Mouse (Mus musculus): ENCODE data around the gene Agrn. TPM values are rescaled to one million over a fixed set of nuclear protein-coding genes. Genes with fewer than 3 reads are reported as not detected.

The Agrn gene
- total RNA-seq, 2 experiments from 2014 or later: 7.0 to 8.6 TPM

DNA sequence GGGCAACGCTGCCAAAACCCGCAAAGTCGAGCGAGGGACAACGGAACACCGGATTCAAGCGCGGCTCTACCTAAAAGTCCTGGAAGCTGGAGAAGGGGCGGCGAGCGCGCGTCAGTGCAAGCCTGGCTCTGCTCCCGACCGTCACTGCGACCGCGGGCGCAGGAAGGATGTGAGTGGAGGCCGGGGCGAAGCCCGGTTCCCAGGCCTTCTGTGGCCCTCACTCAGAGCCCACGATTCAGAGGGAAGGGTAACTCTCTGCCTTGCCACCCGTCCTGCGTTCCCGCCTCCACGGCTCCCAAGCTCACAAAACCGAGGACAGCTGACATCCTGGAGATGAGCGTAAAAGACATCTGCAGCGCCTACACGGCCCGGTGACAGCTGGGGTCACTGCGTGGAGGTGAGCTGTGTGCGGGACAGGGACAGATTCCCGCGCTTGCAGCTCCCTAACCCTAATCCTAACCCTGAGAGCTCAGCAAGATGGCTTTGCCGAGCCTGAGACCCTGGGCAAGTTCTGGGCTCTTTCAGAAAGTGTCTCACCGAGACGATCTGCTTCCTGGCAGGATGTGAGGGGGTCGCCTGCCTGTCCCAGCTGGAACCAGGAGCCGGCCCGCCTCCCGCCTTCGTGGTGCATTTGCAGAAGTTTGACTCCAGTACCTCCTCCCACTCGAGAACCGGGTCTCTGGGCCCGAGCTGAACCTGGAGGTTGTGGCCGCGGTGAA lies 6.3 kb upstream of the Agrn start:
- intact Hi-C loops (cut with DNase I): loop anchor here (2.0 kb wide), 1 partner anchor 31 kb away; the partner anchor contains the start of gene Plekhn1
- no peak for DNase-seq

DNA sequence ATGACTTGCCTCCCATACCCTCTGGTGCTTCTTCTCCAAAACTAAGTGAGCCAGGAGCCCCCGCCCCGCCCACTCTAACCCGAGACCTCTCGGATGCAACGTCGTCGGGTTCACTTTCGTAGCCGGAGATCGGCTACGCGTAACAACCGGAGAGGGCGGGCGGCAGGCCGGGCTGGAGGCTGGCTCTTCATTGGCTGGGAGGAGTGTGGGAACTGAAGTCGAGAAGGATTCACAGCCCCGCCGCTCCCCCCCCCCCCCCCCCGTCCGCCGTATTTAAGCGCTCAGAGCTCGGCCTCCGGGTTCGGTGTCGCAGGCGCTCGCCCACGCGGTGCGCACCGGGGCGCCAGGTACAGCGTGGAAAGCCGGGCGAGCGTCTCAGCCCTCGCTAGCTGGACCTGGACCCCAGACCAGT lies 5.7 kb upstream of the Agrn start, which contains the start of gene AW011738:
TSS of gene AW011738 (plus strand) at position 304 of the 412 bp plus-strand sequence.
- DNase-seq: peak; percentile 44 to 66
- intact Hi-C loops (cut with DNase I): loop anchor here (2.0 kb wide), 1 partner anchor 32 kb away; the partner anchor contains the start of gene Plekhn1

DNA sequence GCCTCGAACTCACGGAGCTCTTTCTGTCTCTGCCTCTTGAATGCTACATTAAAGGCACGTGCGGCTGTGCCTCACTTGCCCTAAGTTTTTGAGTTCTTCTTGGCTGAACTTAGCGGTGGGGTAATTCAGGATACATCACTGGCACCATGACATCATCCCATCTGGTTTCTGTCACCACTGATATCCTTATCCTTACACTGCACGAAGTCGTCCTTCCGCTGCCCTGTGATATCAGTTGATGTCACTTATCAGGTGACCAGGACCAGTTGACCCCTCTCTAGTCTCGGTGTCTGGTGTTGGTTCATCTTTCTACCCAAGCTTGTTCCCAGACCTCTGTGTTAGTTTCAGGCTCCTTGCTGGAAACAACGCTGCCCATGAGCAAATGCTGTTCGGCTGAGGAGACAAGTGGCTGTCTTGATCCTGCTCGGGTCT lies 5.2 kb upstream of the Agrn start:
- intact Hi-C loops (cut with DNase I): loop anchor here (2.0 kb wide), 1 partner anchor 32 kb away; the partner anchor contains the start of gene Plekhn1
- DNase-seq: no peak

DNA sequence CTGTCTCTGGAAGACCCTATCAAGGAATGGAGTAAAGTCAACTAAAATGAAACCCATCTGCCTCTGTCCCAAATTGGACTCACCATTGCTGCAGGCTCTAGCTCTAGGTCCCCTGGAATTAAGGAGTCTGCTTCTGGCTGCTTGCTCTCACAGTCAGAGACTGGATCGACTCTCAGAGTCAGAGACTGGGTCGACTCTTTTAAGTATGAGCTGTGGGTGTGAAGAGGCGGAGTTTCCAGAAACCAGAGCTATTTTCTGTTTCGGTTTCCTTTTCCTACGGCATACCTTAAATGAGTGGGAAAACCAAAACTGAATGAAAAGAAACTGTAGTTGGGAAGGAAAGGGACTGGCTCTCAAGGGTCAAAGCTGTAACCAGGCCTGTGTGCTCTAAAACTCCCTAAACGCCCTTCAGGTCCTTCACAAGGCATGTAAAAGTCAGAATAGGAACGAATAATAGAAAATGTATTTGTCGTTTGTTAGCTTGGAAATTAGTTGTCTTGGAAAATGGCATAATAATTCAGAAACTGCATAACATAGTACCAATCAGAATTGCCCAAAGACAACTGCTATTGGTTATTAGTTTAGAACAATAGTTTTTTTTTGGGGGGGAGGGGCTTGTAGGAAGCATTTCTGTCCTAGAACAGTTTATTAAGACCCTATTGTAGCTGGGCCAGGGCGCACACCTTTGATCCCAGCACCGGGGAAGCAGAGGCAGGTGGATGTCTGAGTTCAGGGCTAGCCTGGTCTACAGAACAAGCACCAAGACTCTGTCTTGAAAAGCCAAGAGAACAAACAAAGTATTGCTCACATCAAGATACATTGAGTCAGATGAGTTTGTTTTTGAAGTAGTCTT lies 3.6 kb upstream of the Agrn start, which contains the start of gene Isg15:
TSS of gene Isg15 (minus strand) at position 196 of the 853 bp plus-strand sequence.
- DNase-seq: no peak
- intact Hi-C loops (cut with DNase I): no loop called here

DNA sequence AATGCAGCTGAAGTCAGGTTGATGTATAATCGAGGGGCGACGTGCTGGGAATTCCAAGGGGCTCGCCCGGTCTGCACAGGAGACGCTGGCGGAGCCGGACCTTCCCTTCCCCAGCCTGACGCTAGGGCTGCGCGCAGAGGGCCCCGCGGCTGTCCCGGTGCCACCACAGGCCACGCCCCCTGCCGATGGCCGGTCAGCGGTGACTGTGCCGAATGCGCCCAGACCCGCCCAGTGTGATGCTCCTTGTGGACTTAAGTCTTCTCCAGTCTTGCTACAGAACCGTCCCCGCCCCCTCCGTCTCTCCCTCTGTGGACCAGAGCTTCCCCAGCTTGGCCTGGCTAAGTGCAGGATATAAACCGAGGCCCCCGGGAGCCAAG lies 529 bp upstream of the Agrn start:
- peak; percentile 78 to 86 for DNase-seq
- intact Hi-C loops (cut with DNase I): no loop called here

DNA sequence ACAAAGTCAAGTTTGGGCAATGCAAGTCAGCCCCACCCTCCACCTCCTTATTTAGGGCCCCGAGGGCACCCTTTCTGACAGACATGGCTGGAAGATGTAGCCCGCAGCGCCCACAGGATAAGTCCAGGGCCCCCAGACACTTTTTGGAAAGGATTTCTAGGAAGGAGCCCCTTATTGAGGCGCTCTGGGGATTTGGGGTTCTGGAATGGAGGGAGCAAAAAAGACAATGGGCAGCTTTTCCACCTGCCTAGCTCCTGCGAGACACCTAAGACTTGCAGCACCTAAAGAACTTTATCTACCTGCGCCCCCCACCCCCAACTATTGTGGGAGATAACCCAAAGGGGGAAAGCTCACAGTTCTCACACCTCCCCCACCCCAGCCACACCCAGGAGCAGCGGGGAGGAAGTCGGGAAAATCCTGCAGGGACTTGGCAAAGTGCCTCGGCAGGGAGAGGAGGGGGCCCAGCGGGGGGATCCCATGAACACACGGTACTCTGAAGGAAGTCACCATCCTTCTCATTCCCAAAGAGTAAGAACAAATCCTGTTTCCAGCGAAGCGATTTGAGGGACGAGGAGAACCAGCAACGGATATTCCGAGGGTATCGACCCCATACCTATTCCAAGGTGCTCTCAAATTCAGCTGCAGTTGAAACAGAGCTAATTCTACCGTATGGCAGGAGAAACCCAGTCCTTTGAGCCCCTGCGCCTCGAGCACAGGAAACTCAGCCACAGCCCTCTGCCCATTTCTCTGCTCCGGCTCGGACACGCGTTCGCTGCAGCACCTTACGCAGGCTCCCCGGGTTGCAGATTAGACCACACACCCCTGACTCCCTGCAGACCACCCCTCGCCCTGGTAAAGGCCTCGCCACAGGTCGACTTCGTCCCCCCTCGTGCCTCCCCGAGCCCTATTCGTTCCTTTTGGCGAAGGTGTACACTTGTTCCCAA lies 1.1 kb downstream of the Agrn start:
- peak in 1 of 2 experiments; percentile 45 for DNase-seq

DNA sequence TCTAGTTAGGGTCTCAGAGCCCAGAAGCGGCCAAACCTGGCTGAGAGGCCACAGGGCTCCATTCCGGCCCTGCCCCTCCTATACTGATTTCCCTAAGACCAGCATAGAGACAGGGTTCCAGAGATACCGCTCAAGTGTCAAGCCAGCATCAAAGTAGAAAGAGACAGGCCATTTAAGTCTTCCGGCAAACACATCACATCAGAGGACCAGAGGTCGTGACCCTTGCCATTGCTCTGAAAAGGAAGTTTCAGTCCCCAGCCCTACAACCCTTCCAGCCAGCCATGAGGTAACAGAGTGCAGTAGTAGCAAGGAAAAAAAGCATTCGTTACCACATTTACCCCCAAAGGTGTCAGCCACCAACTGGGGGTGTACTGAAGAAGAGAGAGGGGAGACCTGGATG lies 2.9 kb downstream of the Agrn start:
- DNase-seq: no peak
- intact Hi-C loops (cut with DNase I): loop anchor here (5.0 kb wide), 1 partner anchor 82 kb away; no protein-coding TSS in a partner anchor

More for the DNA sequence above, 1.1 kb downstream of the Agrn start:
- intact Hi-C loops (cut with DNase I): no loop called here

DNA sequence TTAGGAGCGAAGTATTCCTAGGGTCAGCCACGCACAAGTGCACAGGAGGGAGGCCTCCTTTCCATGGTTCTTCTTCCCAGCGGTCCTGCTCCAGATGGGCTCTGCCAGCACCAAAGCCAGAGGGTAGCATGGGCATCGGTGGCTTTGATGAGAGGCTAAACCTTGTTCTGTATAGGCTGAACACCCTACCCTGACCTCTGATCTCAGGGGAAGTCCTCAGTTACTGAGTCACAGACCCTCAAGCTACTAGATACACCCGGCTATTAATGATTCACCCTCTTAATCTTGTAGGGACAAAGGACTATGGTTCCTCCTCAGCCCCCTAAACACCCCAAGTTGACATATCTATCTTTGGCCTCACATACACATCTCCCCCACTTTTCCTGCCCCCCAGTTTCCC lies 3.4 kb downstream of the Agrn start:
- DNase-seq: no peak
- intact Hi-C loops (cut with DNase I): loop anchor here (5.0 kb wide), 1 partner anchor 82 kb away; no protein-coding TSS in a partner anchor

DNA sequence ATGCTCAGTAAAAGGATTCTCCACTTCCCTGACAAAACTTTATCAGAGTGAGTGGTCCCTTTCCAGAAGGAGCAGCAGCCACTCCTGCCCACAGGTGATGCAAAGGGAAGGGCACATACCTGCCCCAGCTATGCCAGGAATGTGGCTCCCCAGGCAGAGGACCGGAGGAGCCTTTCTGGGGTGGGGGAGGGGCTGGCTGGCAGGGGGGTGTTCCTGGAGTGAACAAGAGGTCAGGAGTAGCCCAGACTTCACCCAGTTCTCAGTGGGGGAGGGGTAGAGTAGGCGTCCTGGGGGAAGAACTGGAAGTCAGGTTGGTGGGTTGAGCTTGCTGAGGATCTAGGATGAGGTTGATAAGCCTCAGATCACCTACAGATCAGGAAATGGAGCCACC lies 4.1 kb downstream of the Agrn start:
- intact Hi-C loops (cut with DNase I): loop anchor here (5.0 kb wide), 1 partner anchor 81 kb away; no protein-coding TSS in a partner anchor
- no peak for DNase-seq

DNA sequence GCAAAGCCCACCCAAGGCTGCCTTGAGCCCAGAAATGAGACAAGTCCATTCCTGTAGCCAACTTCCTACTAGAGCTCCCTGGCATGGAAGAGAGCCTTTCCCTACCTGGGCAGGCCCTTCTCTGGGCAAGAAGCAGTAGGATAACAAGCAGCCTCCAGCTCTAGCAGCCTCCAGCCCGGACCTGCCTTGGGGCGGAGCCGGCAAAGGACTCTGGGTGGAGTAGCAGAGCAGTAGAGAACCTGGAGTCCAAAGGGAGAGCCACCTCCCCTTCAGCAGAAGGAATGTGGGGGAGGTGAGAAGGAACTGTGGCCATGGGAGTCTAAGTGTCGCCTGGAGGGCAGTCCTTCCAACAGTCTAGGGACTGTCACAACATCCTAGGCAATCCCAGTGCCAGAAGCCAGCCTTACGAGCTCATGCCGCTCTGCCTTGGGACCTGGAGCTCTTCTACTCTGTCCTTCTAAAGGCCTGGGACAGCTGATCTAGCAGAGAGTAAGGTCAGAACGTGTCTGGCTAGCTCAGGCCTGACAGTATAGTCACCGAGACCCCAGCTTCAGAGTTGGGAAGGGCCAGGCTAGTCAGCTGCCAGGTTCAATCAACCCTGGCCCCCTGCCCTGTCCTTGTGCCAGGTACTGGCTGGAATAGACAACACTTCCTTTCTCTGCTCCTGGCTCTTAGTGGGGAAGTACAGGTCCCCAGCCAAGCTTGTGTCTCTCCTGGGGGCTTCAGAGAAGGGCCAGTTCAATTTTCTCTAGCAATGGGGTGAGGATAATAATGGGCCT lies 4.7 kb downstream of the Agrn start:
- intact Hi-C loops (cut with DNase I): loop anchor here (5.0 kb wide), 1 partner anchor 80 kb away; no protein-coding TSS in a partner anchor
- no peak for DNase-seq

DNA sequence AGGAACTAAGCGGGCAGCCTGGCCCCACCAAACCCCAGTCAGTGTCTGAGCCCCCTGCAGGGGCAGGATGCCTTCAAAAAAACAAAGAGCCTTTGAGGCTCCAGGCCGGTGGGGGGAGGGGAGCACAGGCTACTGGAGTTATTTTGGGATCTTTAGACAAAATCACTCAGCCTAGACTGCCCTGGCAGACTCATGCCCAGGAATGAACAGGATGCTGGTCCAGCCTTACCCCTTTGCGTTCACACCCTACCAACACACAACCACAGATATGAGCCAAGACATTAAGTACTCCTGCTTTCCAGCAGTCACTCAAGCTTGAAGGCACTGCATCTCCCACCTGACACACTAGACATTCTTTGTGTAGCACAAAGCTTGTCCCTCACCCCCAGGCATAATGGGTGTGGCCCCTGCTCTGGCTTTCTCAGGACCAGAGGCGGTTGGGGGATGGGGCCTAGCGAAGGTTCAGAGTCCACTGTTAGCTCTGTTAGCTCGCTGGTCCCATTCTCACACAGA lies 8.4 kb downstream of the Agrn start:
- intact Hi-C loops (cut with DNase I): no loop called here

DNA sequence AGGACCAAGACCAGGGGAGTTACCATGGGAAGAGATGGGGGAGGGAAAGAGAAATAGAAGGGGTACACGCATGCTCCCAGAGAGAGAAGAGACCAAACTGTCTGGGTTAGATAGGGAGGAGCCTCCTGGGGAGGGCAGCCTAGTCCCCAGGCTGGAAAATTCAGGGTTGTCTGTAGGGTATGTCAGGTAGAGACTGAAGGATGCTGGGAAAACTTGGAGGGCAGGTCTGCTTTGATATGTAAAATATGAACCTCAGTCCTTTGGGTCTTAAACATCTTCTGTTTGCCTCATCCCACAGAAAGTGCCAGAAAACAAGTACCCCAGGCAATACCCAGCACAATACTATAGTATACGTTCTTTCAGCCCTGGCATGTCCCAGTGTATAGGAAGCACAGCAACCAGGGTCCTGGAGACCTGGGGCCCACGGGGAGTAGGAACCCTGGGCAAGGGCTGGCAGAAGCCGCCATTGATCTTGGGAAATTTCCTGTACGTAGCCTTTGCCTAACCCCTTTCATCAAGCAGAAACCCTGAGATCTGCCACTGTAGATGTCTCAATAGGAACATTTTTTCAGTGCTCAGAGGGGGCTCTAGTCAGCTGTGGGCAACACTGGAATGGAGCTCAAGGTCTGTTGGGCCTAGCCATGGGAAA lies 9.0 kb downstream of the Agrn start:
- no peak for DNase-seq
- intact Hi-C loops (cut with DNase I): no loop called here

More for the DNA sequence above, 8.4 kb downstream of the Agrn start:
- no peak for DNase-seq

DNA sequence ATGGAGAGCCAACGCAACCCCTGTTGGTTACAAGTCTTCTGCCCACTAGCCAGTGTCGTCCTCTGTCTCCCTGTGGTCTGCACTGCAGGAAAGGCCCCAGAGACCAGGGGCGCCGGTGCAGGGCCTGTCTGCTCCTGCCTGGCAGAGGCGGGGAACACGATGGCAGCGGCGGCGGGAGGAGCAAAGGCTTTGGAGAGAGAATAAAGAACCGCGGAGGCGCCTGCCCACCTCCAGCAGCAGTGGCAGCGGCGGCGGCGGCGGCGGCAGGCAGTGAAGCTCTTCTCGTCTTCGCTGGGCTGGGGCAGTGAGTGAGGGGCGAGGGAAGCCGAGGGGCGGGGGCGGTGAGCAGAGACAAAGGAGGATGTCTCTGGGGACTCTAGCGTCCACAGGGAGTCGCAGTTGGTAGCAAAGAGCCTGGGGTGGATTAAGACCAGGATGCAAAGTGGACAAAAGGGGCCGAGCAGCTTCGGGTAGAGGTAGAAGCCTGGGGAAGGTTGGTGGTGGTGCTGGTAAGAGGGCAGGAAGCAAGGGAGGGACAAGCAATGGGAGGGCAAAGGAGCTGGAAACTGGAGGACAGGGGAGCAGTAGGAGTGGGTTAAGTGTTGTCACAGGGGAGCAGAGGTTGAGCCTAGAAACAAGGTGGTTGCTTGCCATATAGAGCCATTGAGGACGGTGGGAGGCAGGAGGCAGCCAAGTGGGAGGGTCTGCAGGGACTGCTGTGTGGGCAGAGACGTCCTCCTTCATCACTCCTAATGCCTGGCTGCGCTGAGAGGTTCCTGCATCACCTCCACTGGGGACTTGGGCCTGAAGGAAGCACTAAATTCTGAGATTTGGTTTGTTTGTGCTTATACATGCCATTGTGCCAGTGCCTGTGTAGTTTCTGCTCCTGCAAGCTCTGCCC lies 11.1 kb downstream of the Agrn start:
- DNase-seq: no peak
- intact Hi-C loops (cut with DNase I): no loop called here

DNA sequence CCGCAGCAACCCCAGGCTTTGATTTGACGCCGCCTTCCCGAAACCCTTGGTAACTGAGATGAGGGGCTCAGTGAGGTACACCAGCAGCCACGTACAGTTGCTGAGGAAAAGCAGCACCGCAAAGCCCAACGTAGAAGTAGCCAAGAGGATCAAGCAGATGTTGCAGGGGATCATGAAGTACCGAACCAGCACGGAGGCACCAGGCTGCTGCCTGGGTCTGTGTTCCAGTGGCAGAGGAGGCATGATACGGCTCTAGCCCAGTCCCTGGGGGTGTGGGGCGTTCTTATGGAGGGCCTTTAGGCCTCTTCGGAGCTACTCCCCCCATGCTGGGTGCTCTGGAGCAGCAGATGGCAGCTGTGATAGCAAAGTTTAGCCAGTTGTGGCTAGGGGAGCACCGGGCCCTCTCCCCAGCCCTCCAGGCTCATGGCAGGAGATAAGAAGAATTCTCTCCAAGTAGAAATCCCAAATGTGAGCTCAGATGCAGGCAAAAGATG lies 11.8 kb downstream of the Agrn start:
- intact Hi-C loops (cut with DNase I): no loop called here
- no peak for DNase-seq

DNA sequence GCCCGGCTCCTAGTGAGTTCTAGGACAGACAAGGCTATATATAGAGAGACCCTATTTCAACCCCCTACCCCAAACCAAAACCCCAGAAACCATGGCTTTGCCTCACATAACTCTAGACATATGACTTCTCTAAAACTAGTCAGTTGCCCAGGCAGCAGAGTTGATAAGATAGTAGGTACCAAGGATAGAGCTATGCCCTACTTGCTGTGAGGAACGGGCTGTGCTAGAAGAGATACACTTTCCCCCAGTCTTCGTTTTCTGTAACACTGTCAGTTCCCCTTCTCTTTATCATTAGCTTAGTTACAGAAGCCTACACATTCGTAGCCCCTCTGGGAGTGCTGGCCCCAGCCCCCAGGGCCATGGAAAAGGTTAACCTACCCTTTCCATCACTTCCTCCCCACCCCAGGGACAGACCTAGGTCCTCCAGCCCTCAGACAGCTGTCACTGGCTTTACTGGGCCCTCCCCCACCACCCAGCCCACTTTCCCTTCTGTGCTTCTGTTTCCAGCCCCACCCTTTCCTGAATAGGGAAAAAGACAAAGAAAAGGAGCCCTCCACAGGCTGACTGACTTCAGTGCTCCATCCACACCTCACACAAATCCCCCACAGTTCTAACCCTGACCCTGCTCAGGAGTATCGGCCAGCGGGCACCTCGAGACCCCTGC lies 12.9 kb downstream of the Agrn start:
- intact Hi-C loops (cut with DNase I): no loop called here

DNA sequence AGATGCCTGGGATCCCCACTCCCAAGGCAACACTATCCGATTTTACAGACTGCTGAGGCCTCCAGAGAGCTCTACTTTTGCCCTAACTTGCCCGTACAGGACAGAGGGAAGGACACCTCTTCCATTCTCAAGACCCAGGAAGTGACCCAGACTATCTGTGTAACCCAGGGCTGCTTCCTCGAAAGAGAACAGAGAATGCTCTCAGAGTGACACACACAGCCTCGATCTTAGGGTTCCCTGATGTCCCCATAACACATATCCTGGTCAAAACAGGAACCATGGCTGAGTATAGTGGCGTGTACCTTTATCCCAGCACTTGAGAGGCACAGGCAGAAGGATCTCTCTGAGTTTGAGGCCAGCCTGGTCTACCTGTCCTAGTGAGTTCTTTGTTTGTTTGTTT lies 13.5 kb downstream of the Agrn start:
- no peak for DNase-seq
- intact Hi-C loops (cut with DNase I): no loop called here

More for the DNA sequence above, 12.9 kb downstream of the Agrn start:
- DNase-seq: no peak

DNA sequence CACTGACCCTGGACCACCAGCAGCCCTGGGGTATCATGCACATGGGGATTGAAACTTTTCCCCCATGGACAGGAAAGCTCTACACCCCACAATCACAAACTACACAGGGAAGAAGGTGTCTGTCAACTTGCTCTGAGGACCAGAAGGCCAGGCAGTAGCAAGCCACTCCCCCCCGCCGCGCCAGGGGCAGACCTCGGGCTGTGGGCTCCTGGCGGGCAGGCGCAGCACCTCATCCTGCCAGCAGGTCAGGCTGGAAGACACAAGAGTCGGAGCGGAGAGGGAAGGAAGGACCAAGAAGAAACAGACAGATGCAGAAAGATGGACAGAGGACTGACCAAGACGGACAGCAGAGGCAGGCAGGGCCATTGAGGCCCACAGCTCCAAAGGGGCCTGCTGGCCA lies 19.7 kb downstream of the Agrn start:
- intact Hi-C loops (cut with DNase I): no loop called here
- DNase-seq: no peak

Data from gastrocnemius, postnatal 36 days (tissue).